Mouse (Mus musculus): ENCODE results near the gene Cplx1. TPM values are rescaled to one million over a fixed set of nuclear protein-coding genes. Genes with fewer than 3 reads are reported as not detected.

The Cplx1 gene
- total RNA-seq (2017) = not detected in 3 replicates

DNA sequence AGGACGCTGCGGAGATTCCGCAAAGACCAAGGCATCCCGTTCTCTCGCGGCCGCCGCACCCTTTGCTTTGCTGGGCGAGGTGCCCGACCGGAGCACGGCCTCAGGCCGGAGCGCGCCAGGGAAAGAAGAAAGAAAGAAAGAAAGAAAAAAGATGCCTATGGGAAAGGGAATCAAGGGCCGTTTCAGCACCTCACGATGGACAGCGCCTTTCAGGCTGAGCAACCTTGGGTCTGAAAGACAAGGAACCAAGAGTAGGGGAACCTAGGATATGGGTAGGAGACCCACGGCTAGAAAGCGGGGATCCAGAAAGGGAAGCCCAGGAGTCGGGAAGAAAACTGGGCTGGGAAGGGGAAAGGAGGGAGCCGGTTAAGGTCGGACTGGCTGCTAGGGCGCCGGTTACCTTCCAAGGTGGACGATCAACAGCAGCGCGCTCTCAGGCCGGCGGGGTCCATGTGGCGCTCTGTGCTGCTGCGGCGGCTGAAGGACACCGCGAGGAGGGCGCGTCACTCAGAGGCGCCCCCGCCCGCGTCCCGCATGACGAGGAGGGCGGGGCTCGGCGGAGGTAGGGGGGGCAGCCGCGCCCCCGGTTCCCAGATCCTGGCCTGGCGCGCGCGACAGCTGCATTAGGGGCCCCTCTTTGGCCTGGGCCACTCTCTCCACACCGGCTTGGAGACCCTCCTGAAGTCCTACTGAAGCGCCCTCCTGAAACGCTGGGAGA is at the start of gene Cplx1:
Cplx1 (minus strand) TSS at position 536 of the 718 bp plus-strand sequence.
- no peak for ATAC-seq (replicated peaks; ENCODE audit: insufficient number of reproducible peaks, low FRiP score, low TSS enrichment, poor library complexity, severe bottlenecking)

DNA sequence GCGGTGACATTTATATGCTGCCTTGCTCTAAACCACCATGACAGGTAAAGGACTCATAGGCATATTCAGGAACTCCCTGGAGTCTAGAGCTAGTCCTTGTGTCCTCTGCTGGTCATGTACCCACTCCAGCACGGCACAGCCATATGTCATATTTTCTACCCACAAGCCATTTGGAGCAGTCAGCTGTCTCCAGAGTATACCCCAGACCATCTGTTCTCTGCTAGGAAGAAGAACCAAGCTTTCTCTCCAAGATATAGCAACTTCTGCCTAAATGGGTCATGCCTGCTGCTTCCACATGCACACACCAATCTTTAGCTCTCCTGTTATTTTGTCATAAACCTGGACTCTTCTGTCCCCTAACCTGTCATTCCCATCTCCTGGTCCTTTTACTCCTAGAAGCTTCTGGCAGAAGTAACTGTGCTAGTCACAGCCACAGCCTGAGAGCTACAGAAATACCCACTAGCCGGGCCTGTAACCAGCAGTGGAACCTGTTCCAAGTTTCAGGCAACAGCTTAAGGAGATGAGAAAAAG is 31.6 kb upstream of the Cplx1 start:
- ATAC-seq (replicated peaks; ENCODE audit: insufficient number of reproducible peaks, low FRiP score, low TSS enrichment, poor library complexity, severe bottlenecking) = no peak

- no peak for ATAC-seq (replicated peaks; ENCODE audit: insufficient number of reproducible peaks, low FRiP score, low TSS enrichment, poor library complexity, severe bottlenecking)
These were observed 23.2 kb upstream of the Cplx1 start for GRCm38 (mm10) chr5:108573054-108573453.

DNA sequence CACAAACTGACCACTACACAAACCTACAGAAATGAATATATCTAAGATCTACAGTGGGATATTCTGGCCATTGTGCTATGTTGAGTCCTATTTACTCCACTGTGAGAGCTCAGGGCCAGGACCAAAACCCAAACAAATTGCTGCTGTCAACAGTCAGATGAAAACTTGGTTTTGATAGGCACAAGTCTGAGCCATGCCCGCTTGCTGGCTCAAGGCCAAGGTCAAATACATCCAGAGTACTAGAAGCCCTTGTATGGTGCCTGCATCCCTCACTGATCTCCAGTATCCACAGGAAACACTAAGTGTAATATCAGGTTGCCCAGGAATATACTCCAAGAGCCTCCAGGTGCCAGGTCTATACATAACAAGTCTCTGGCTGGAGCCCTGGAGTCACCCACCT is 21.2 kb upstream of the Cplx1 start:
- ATAC-seq (replicated peaks; ENCODE audit: insufficient number of reproducible peaks, low FRiP score, low TSS enrichment, poor library complexity, severe bottlenecking) = no peak

DNA sequence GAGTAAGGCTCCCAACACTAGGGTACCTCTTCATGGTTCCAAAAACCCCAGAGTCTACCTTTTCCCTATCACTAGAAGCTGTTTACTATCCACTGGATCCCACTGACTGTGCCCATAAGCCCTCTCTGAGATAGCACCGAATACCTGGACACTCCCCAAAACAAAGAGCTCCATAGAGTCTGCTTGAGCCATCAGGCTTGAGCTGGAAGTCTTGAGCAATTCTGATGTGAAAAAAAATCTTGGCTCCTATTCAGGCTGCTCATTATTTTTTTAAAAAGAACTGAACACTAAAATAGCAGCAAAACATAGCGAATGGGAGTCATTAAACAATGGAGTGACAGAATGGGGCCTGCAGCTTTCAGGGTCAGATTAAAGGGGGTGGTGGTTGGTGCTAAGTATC is 17.3 kb upstream of the Cplx1 start:
- no peak for ATAC-seq (replicated peaks; ENCODE audit: insufficient number of reproducible peaks, low FRiP score, low TSS enrichment, poor library complexity, severe bottlenecking)

GRCm38 (mm10) chr5:108566523-108566922 is 16.7 kb upstream of the Cplx1 start:
- no peak for ATAC-seq (replicated peaks; ENCODE audit: insufficient number of reproducible peaks, low FRiP score, low TSS enrichment, poor library complexity, severe bottlenecking)

DNA sequence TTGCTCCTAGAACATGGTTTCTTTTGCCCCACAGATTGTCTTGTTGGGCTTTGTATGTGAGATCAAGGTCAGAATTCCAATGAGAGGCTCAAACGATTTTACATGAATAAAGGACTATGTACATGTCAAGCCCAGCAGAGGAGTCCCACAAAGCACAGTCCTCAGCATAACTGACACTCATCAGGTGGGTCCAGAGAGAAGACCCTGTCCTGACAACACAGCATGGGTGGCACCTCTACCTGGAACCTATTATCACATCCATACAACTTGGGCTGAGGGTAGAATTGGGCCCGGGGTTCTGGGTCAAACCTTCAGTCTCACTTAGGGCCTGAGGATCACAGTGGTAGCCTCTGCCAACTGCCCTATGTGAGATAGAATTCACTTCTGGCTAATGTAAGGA is 15.6 kb upstream of the Cplx1 start:
- no peak for ATAC-seq (replicated peaks; ENCODE audit: insufficient number of reproducible peaks, low FRiP score, low TSS enrichment, poor library complexity, severe bottlenecking)

DNA sequence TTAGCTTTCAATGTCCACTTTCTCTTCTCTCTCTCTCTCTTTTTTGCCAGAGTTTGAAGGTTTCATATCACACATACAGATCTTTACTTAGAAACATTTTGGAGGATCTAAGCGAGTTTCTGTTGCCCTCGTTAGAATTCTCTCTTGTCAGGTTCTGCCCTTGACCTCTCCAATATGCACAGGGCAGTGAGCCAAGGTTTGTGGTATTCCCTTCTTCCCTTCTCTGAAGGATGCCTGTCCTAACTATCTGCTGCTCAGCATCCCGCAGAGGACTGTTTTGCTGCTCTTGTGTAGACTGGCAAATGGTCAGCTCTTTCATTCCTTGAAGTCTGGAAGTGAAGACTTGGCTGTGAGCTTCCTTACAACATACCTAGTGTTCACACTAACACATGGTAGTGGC is 14.5 kb upstream of the Cplx1 start:
- ATAC-seq (replicated peaks; ENCODE audit: insufficient number of reproducible peaks, low FRiP score, low TSS enrichment, poor library complexity, severe bottlenecking) = no peak

- no peak for ATAC-seq (replicated peaks; ENCODE audit: insufficient number of reproducible peaks, low FRiP score, low TSS enrichment, poor library complexity, severe bottlenecking)
These were observed 12.7 kb upstream of the Cplx1 start for GRCm38 (mm10) chr5:108562483-108562882.

DNA sequence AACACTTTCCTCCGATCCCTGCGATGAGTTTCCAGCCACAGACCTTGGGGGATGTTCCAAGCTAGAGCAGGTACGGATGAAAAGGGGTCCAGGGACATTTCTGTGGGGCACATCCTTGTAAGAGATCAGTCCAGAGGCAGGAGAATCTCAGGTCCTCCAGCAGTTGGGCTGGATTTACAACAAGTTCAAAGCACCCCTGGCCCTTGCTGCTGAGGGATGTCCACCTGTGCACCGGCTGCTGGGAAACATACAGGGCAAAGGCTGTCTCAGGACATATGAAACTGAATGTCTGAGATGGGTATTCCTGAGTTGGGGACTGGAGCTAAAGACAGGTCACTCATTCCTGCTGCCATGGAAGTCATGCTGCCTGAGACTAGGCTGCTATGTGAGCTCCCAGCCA is 7.2 kb upstream of the Cplx1 start:
- no peak for ATAC-seq (replicated peaks; ENCODE audit: insufficient number of reproducible peaks, low FRiP score, low TSS enrichment, poor library complexity, severe bottlenecking)

GRCm38 (mm10) chr5:108554041-108554440 is 4.2 kb upstream of the Cplx1 start:
- ATAC-seq (replicated peaks; ENCODE audit: insufficient number of reproducible peaks, low FRiP score, low TSS enrichment, poor library complexity, severe bottlenecking) = no peak

- no peak for ATAC-seq (replicated peaks; ENCODE audit: insufficient number of reproducible peaks, low FRiP score, low TSS enrichment, poor library complexity, severe bottlenecking)
These were observed 377 bp upstream of the Cplx1 start for GRCm38 (mm10) chr5:108550207-108550594.

- no peak for ATAC-seq (replicated peaks; ENCODE audit: insufficient number of reproducible peaks, low FRiP score, low TSS enrichment, poor library complexity, severe bottlenecking)
These were observed 711 bp downstream of the Cplx1 start for GRCm38 (mm10) chr5:108549137-108549488.

DNA sequence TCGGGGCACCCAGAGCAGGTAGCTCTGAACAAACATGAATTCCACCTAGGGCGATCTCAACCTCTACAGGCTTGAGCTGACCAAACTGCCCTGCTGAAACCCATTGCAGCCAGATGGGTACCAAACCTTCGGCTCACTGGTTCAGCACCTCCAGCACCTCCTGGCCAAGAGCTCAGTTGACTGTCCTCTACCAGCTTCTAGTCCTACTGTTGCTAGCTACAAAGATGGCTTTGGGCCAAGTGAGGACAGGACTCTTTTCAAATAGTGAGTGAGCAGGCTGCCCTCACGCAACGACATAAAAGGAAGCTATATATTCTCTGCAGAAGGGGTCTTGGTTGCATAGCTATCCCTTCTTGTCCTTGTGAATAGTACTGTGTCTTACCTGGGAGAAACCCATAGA is 2.2 kb downstream of the Cplx1 start:
- no peak for ATAC-seq (replicated peaks; ENCODE audit: insufficient number of reproducible peaks, low FRiP score, low TSS enrichment, poor library complexity, severe bottlenecking)

DNA sequence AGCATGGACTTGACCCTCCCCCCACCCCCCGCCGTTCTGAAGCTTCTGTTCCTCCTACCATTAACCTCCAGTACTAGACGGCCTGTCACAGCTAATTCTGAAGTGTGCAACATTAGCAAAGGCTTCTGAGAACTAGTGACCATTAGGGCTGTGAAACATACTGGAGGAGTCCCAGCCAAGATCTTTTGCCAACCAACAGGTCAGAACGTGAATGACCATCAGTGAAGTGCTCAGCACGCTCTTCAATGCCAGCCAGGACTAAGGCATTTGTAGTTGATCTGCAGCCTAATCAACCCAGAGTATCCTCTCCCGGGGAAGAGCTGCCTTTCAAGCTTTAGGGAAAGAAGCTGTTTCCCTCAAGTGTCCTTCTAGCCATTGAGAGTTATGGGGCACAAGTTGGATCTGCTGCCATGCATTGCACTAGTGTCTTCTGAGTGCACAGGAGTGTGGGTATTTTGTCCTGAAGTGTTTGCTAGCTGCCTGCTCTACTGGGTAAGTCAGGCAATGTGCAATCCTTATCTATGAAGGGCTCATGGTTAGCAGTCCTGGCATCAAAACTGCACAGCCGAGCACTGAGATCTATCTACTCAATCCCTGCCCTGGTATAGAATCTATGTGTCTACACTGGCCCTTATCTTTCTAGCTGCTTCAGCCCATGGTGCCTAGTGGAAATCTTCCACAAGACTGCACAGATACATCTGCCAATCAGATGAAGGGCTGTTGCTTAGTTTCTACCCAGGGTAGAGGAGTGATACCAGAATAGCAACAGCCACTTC is 6.1 kb downstream of the Cplx1 start:
- ATAC-seq (replicated peaks; ENCODE audit: insufficient number of reproducible peaks, low FRiP score, low TSS enrichment, poor library complexity, severe bottlenecking) = no peak

DNA sequence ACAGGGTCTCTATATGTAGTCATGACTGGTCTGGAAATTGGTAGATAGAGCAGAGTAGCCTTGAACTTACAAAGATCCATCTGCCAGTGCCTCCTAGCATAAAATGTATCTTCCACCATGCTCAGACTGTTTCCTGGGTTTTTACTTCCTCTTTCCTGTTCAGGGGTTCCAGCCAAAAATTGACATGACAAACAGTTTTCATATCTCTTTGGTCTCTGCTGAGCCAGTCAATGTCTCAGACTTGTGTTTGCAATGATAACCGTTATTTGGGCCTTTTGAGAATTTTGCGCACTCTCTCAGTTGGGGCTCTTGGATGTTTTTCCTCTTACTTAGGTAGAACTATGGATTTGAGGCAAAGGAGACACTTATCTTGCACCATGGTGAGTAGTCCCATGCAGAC is 15.6 kb downstream of the Cplx1 start:
- no peak for ATAC-seq (replicated peaks; ENCODE audit: insufficient number of reproducible peaks, low FRiP score, low TSS enrichment, poor library complexity, severe bottlenecking)

DNA sequence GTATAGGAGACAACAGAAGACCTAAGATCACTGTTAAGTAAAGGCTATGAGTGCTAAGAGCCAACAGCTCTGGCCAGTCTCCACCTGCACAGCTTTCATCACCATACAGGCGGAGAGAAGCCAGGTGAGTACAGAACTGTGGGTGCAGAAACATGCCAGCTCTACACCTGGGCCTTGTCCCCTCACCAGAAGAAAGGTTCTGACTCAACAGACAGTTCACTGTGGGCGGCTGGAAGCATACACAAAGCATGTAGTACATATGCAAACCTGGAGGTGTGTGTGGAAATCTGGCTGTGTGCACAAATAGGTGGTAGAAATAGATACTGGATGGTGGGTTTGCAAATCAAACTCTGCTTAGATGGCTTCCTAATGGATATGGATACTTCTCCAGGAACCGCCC is 27.2 kb downstream of the Cplx1 start:
- ATAC-seq (replicated peaks; ENCODE audit: insufficient number of reproducible peaks, low FRiP score, low TSS enrichment, poor library complexity, severe bottlenecking) = no peak

- ATAC-seq (replicated peaks; ENCODE audit: insufficient number of reproducible peaks, low FRiP score, low TSS enrichment, poor library complexity, severe bottlenecking) = no peak
These were observed 27.9 kb downstream of the Cplx1 start for GRCm38 (mm10) chr5:108521896-108522295.

DNA sequence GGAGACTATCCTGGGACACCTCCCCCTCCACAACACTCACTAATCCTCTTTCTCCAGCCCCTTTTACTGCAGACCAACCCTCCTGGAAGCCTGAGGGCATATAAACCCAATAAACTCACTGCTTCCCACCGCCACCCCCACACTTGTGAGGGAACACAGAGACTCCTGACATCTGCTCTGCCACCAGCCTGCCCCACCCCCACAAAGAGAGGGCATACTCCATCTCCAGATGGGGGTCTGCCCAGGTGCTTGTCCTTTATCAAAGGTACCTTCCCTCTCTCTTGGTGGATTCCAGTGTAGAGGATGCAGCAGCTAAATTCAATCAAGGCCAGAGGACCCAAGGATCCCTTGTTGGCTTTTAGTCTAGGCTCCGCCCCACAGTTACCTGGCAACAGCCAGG is 28.8 kb downstream of the Cplx1 start:
- ATAC-seq (replicated peaks; ENCODE audit: insufficient number of reproducible peaks, low FRiP score, low TSS enrichment, poor library complexity, severe bottlenecking) = no peak

DNA sequence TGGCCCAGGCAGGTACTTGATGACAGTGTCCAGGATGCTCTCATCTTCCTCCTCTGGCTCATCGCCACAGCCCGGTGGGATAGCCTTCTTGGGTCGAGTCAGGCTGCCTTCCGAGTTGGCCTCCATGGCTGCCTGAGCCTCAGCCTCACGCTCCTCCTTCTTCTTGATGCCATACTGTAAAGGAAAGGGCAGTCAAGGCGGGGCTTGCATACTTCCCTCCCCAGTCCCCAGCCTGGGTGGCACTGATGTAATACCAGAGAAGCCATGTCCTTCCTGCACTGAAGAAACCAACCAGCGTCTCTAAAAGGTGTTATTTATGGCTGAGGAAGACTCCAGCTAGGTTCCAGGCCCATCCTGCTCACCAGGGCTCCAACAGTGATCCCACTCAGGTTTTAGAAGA is 29.7 kb downstream of the Cplx1 start:
- ATAC-seq (replicated peaks; ENCODE audit: insufficient number of reproducible peaks, low FRiP score, low TSS enrichment, poor library complexity, severe bottlenecking) = no peak; the same call in 1 of the 2 replicates
